Mouse (Mus musculus) midbrain, embryonic 11.5 days (tissue): Measurements from ENCODE around the gene Tfb1m. TPM values are rescaled to one million over a fixed set of nuclear protein-coding genes. Genes with fewer than 3 reads are reported as not detected.

ENCODE experiments used
- ATAC-seq: fragments of 200-750 bp; cut with Nextera tagmentation; 2 replicates; pipeline ENCODE4 v1.8.0; 2017; ENCODE audit warnings: moderate TSS enrichment, moderate library complexity; ENCODE audit not compliant: low FRiP score
- DNase-seq: peaks from one replicate; pipeline ENCODE4 v3.0.0; 2015; ENCODE audit warnings: low spot score; ENCODE audit errors: missing footprints
- H3K27ac ChIP-seq: fragments of 300-500 bp; sonication (generic); 2 replicates; pipeline ENCODE4 v1.5.1; 2014; ENCODE audit warnings: low read depth, low read length
- H3K27me3 ChIP-seq: fragments of 300-500 bp; sonication (generic); 2 replicates; pipeline ENCODE4 v1.6.1; 2014; ENCODE audit warnings: mild to moderate bottlenecking, low read length, moderate library complexity, mixed read lengths; ENCODE audit not compliant: control insufficient read depth, insufficient read depth
- H3K36me3 ChIP-seq: fragments of 300-500 bp; sonication (generic); 2 replicates; pipeline ENCODE4 v1.6.1; 2014; ENCODE audit warnings: mild to moderate bottlenecking, low read length, moderate library complexity, mixed read lengths; ENCODE audit not compliant: control insufficient read depth, insufficient read depth
- H3K4me1 ChIP-seq: fragments of 300-500 bp; sonication (generic); 2 replicates; pipeline ENCODE4 v1.6.1; 2014; ENCODE audit warnings: low read length; ENCODE audit not compliant: control insufficient read depth, insufficient read depth
- H3K4me2 ChIP-seq: fragments of 300-500 bp; sonication (generic); 2 replicates; pipeline ENCODE4 v1.6.1; 2014; ENCODE audit warnings: mild to moderate bottlenecking, moderate library complexity
- H3K4me3 ChIP-seq: fragments of 300-500 bp; sonication (generic); 2 replicates; pipeline ENCODE4 v1.5.1; 2014; ENCODE audit warnings: low read depth, low read length
- H3K9ac ChIP-seq: fragments of 300-500 bp; sonication (generic); 2 replicates; pipeline ENCODE4 v1.6.1; 2014; ENCODE audit warnings: low read length
- H3K9me3 ChIP-seq: fragments of 300-500 bp; sonication (generic); 2 replicates; pipeline ENCODE4 v1.6.1; 2016; ENCODE audit warnings: low read length; ENCODE audit not compliant: control insufficient read depth
- WGBS: fragments of 180-500 bp; shearing (Covaris S2); extraction: QIAGEN DNeasy Blood & Tissue Kit; methylation state at CpG from one replicate; pipeline ENCODE4 v1.1.7; 2014; 5-methylcytosine and 5-hydroxymethylcytosine counted together
- polyA plus RNA-seq: library from polyadenylated mRNA; unstranded; fragments of >200 nt; fragmentation: Nextera tagmentation; extraction: Ambion mirVana; gene quantifications from 2 replicates; pipeline ENCODE4 v1.2.1, GENCODE M21; 2014

The Tfb1m gene
- polyA plus RNA-seq, 1 experiment from 2014 or later = 22.3 TPM

DNA sequence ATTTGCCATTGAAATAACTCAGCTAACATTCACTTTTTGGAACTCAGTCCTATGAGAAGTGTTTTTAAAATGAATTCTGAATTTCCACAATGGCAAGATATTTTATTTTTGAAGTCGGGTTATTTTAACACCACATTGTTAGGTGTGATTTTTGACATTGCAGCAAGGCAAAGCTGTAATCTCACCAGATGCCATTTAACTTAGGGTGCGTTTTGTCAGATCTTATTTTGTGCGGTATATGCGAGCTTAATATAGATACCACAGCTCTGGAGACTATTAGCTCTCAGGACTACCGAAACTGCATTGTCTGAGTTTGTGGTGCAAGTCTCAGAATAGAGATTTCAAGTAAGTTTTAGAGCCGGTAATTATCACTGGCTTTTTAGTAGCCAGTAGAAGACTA lies 57.5 kb downstream of the Tfb1m start:
- Histone ChIP-seq H3K4me2 (no peak overlapping the region), H3K4me1 (no peaks in the 10 kb centered on the region), H3K27ac (no peak overlapping the region), H3K36me3 (no peaks in the 10 kb centered on the region), H3K9ac (no peak overlapping the region), H3K4me3 (no peak overlapping the region), H3K27me3 (no peaks in the 10 kb centered on the region), H3K9me3 (no peaks in the 10 kb centered on the region)
- no peak for ATAC-seq
- no peak for DNase-seq
- 90% methylated on average over 6 of the region's 6 CpGs for WGBS

DNA sequence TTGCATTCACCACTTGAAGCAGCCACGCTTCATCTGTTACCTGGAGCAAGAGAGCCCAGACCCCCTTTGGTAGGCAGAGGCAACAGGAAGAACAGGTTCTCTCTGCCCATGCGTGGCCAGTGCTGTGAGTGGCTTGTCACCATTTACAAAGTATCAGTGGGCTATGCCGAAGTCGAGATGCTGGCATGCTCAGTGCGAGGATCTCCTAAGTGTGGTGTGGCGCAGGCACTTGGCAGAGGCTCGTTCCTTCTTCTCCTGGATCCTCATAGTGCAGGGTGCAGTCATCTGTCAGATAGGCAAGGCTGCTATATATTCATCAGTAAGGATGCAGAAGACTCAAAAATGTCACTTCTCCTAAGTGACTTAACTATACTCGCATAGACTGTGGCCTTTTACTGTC lies 58.1 kb downstream of the Tfb1m start:
- no peak for ATAC-seq
- Histone ChIP-seq H3K9me3 (no peaks in the 10 kb centered on the region), H3K4me3 (no peak overlapping the region), H3K36me3 (no peaks in the 10 kb centered on the region), H3K4me1 (no peaks in the 10 kb centered on the region), H3K4me2 (no peak overlapping the region), H3K9ac (no peak overlapping the region), H3K27ac (no peak overlapping the region), H3K27me3 (no peaks in the 10 kb centered on the region)
- no peak for DNase-seq
- 94% methylated on average over 8 of the region's 8 CpGs for WGBS

DNA sequence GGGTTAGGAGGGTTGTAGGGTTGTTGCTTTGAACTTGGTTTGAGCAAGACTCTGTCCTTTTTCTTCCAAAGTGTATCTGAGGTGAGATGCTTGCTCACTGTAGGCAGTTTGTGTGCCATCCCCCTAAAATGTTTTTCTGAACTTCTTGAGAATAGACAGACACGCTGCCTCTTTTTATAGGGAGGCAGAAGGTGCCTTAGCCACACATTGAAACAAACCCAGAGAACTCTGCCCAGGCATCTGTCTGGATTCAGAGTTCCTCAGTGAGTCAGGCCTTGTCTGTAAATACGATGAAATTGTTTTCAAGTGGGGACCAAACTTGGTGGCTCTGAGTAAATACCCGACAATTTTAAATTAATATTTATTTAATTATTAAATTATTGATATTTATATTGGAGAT lies 59.0 kb downstream of the Tfb1m start:
- no peaks in the 10 kb centered on the region for H3K4me1 ChIP-seq
- no peak overlapping the region for H3K4me3 ChIP-seq
- no peak overlapping the region for H3K9ac ChIP-seq
- no peak overlapping the region for H3K4me2 ChIP-seq
- 91% methylated on average over 3 of the region's 3 CpGs for WGBS
- no peaks in the 10 kb centered on the region for H3K9me3 ChIP-seq
- no peaks in the 10 kb centered on the region for H3K36me3 ChIP-seq
- no peaks in the 10 kb centered on the region for H3K27me3 ChIP-seq
- no peak for DNase-seq
- ATAC-seq = no peak
- no peak overlapping the region for H3K27ac ChIP-seq

DNA sequence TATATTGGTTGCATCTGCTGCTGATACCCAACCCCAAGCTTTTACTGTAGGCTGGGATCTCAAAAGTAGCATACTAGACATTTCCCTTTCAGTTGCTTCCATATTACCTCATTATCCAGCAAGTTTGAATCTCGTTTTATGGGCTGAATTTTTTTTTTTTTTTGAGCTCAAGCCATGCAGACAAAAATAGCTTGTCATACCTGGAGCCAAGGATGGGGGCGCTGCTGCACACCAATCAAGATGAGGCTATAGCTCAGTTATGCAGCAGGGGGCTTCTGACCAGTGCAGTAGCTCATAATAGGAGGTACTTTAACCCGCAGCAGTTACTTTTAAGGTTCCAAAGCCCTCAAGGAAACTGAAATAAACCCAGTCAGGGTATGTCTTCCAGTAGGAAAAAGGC lies 59.5 kb downstream of the Tfb1m start:
- Histone ChIP-seq H3K9me3 (no peaks in the 10 kb centered on the region), H3K4me1 (no peaks in the 10 kb centered on the region), H3K36me3 (no peaks in the 10 kb centered on the region), H3K4me3 (no peak overlapping the region), H3K9ac (no peak overlapping the region), H3K27ac (no peak overlapping the region), H3K4me2 (no peak overlapping the region), H3K27me3 (no peaks in the 10 kb centered on the region)
- WGBS = 35% methylated on average over 3 of the region's 3 CpGs
- ATAC-seq = no peak
- DNase-seq = peak; percentile 93

DNA sequence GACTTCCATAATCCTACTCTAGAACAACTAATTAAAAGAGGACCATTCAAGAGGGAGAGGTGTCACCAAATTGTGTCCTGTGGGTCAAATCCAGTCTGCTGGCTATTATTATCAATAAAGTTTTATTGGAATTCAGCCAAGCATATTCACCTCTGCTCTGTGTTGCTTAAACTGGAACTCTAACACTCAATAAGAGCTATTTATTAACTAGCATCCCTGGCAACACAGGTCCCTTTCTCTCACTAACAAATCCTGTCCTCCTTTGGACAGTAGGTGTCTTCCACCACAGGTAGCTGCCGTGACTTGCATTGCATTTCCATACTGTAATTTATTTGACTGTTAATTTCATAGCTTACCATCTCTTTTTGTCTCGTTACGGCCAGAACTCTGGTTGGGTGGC lies 61.5 kb downstream of the Tfb1m start:
- H3K27me3 ChIP-seq = no peaks in the 10 kb centered on the region
- H3K36me3 ChIP-seq = no peaks in the 10 kb centered on the region
- 95% methylated on average over 3 of the region's 3 CpGs for WGBS
- H3K27ac ChIP-seq = no peak overlapping the region
- DNase-seq (peak; percentile 59), ATAC-seq (no peak)
- no peak overlapping the region for H3K9ac ChIP-seq
- H3K4me3 ChIP-seq = no peak overlapping the region
- no peaks in the 10 kb centered on the region for H3K9me3 ChIP-seq
- no peaks in the 10 kb centered on the region for H3K4me1 ChIP-seq
- no peak overlapping the region for H3K4me2 ChIP-seq

DNA sequence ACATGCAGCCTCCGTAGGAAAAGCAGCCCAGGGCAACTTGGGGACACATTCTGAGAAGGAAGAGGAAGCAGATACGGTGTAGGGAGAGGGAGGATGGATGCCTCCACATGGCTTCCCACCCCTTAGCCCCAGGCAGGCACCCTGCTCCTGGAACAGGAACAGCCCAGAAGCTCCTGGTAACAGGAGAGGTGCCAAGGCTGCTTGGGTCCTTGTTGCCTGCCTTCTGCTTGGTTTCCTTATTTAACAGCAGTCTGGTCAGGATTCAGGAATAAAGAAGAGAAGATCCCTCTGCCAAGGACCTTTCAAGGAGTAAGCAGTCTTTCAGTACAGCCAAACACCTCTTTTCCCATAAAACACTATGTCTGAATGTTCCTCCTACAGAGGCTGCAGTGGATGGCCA lies 62.0 kb downstream of the Tfb1m start:
- 91% methylated on average over 2 of the region's 2 CpGs for WGBS
- Histone ChIP-seq H3K4me2 (no peak overlapping the region), H3K36me3 (no peaks in the 10 kb centered on the region), H3K27ac (no peak overlapping the region), H3K4me3 (no peak overlapping the region), H3K9me3 (no peaks in the 10 kb centered on the region), H3K4me1 (no peaks in the 10 kb centered on the region), H3K9ac (no peak overlapping the region), H3K27me3 (no peaks in the 10 kb centered on the region)
- ATAC-seq (no peak), DNase-seq (peak; percentile 23)

DNA sequence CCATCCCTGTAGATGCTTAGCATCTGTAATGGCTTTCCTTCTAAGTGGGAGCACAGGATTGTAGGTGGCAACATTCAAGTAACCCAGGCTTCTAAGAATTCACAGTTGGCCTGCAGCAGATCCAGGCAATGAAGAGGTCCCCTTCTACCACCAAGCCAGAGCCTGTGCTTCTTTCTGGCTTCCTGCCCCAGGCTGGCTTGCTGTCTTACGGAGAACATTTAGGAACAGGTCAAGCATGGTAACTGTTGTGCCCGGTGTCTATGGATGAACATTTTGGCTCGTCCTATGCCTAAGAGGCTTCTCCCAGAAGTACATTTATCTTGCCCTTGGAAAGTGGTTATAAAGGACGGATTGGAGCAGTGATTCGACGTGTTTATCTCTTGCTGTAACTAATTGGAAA lies 65.9 kb downstream of the Tfb1m start:
- no peaks in the 10 kb centered on the region for H3K36me3 ChIP-seq
- H3K9ac ChIP-seq = no peak overlapping the region
- ATAC-seq = no peak
- H3K4me3 ChIP-seq = no peak overlapping the region
- 93% methylated on average over 6 of the region's 6 CpGs for WGBS
- no peaks in the 10 kb centered on the region for H3K4me1 ChIP-seq
- no peaks in the 10 kb centered on the region for H3K27me3 ChIP-seq
- H3K27ac ChIP-seq = no peak overlapping the region
- H3K4me2 ChIP-seq = no peak overlapping the region
- H3K9me3 ChIP-seq = no peaks in the 10 kb centered on the region
- DNase-seq = no peak

DNA sequence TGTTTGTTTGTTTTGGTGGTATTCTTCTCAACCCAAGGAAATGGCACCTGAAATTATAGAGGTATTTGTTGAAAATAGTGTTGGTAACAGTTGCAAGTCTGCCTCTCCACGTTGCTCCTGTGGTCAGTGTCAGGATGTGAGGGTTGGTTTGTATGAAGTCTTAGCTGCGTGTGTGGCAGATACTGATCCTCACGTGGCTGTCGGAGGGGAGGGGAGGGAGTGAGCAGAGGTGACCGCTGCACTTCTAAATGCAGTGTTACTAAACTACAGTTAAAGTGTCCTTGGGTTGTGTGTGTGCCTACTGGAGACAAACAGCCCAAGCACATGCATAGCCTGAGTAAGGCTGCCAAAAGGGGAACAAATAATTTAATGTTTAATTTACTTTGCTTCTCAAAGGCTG lies 66.5 kb downstream of the Tfb1m start:
- Histone ChIP-seq H3K27ac (no peak overlapping the region), H3K4me1 (no peaks in the 10 kb centered on the region), H3K27me3 (no peaks in the 10 kb centered on the region), H3K36me3 (no peaks in the 10 kb centered on the region), H3K9me3 (no peaks in the 10 kb centered on the region), H3K4me2 (no peak overlapping the region), H3K9ac (no peak overlapping the region), H3K4me3 (no peak overlapping the region)
- 77% methylated on average over 5 of the region's 5 CpGs for WGBS
- ATAC-seq (no peak), DNase-seq (no peak)

DNA sequence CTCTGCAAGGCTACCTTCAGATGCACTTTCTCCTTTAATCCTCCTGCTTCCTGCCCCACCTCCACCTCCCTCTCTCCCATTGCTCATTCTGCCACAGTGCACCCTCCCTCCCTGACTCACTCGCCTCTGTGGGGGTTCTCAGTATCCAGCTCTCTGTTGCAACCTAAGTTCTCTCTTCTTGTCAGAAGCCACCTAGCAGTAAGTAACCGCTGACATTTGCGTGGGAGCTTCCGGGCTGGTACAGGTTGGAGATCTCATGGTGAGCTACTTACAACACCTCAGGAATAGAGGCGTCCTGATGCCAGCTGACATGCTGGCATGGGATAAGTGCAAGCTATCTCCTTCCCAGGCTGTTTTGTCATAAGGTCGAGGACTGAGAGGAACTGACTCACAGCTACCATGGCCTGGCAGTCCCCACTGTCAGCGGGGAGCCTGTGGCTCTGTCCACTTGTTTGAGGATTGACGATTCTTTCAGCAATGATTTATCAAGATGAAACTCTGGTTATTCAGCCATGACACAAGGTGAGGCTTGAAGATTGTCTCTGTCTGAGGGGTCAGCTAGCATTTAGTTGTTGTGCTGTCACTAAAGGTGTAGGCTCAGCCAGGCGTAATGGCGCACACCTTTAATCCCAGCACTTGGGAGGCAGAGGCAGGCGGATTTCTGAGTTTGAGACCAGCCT lies 67.2 kb downstream of the Tfb1m start:
- no peak overlapping the region for H3K9ac ChIP-seq
- peak; percentile 28 for DNase-seq
- no peak overlapping the region for H3K4me2 ChIP-seq
- H3K36me3 ChIP-seq = no peaks in the 10 kb centered on the region
- no peak for ATAC-seq
- no peak overlapping the region for H3K27ac ChIP-seq
- no peaks in the 10 kb centered on the region for H3K4me1 ChIP-seq
- no peaks in the 10 kb centered on the region for H3K27me3 ChIP-seq
- no peaks in the 10 kb centered on the region for H3K9me3 ChIP-seq
- WGBS = 84% methylated on average over 11 of the region's 11 CpGs
- no peak overlapping the region for H3K4me3 ChIP-seq
